Mouse (Mus musculus): ENCODE results near the gene Nhsl1.

DNA sequence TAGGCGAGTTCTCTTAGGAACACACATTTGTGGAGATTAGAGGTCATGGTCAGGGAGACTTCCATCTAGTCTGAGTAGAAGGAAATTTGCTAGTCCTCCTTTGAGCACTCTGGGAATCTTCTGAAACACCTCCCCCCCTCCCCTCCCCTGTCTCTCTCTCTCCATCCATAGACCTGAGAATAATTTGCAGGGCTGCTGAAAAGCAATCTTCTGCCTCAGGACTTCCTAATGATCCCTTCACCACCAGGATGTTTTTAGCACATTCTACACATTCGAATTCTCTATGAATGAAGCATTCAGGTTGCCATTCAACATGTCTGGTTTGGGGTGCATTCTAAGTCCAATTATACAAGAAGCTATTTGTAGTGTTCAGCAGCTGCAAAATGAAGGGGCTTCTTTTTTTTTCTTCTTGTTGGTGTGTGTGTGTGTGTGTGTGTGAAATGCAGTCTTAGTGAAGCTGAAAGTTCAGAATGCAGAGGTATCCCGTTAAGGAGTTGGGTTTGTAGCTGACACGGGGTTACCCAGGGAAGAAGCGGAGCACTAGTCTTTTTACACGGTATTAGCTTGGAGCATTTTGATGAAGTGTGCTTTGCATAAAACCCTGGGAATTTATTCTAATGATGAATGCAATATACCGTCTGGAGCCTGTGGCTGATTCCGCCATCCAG, 139.2 kb downstream of the Nhsl1 start:
- TF ChIP-seq GATA1 (IDR thresholded peaks at IDR 0.05; ENCODE audit: borderline replicate concordance, low read length) (no peak), FLI1 (IDR thresholded peaks at IDR 0.05; ENCODE audit: low read length) (no peak)

Measured in megakaryocyte, embryonic 14.5 days (primary cell).